Mouse (Mus musculus) myocyte (in vitro differentiated cells): ENCODE results near the gene Tox2.

Experiments used
- CEBPB ChIP-seq: IDR thresholded peaks from 2 replicates; pipeline ENCODE4 v1.6.1; 2011; ENCODE audit warnings: mild to moderate bottlenecking, moderate library complexity; ENCODE audit not compliant: poor library complexity, insufficient read depth, severe bottlenecking
- E2F4 ChIP-seq: IDR thresholded peaks from one replicate; pipeline ENCODE4 v1.6.1; 2011; ENCODE audit warnings: mild to moderate bottlenecking, control low read depth, moderate library complexity; ENCODE audit not compliant: insufficient read depth
- MAX ChIP-seq: IDR thresholded peaks from one replicate; pipeline ENCODE4 v1.6.1; 2011; ENCODE audit warnings: low read depth, mild to moderate bottlenecking, control low read depth
- MYOD1 ChIP-seq, 3 experiments: IDR thresholded peaks; one replicate each; pipeline ENCODE4 v1.6.1; 2011; ENCODE audit warnings: control low read depth in 2 of 3, low read depth in 2 of 3, mild to moderate bottlenecking in 2 of 3, moderate library complexity in 1 of 3; ENCODE audit not compliant: insufficient read length in 2 of 3, control insufficient read depth in 1 of 3
- MYOG ChIP-seq, 3 experiments: IDR thresholded peaks; one replicate each; pipeline ENCODE4 v1.6.1; 2011; ENCODE audit warnings: control low read depth in 2 of 3, low read depth in 2 of 3, mild to moderate bottlenecking in 2 of 3; ENCODE audit not compliant: insufficient read length in 2 of 3, control insufficient read depth in 1 of 3, insufficient read depth in 1 of 3
- POLR2A ChIP-seq: IDR thresholded peaks from one replicate; pipeline ENCODE4 v1.6.1; 2011; ENCODE audit warnings: low read depth, mild to moderate bottlenecking, control low read depth, moderate library complexity; ENCODE audit not compliant: insufficient read length
- POLR2AphosphoS2 ChIP-seq: IDR thresholded peaks from one replicate; pipeline ENCODE4 v1.6.1; 2011; ENCODE audit warnings: low read depth, control low read depth; ENCODE audit not compliant: insufficient read length
- REST ChIP-seq: IDR thresholded peaks from one replicate; pipeline ENCODE4 v1.6.1; 2011; ENCODE audit warnings: mild to moderate bottlenecking, control low read depth, moderate library complexity; ENCODE audit not compliant: insufficient read depth, insufficient read length
- TCF12 ChIP-seq: IDR thresholded peaks from one replicate; pipeline ENCODE4 v1.6.1; 2011; ENCODE audit warnings: mild to moderate bottlenecking, control low read depth; ENCODE audit not compliant: poor library complexity, insufficient read depth, severe bottlenecking
- TCF3 ChIP-seq: IDR thresholded peaks from one replicate; pipeline ENCODE4 v1.6.1; 2011; ENCODE audit warnings: low read depth, control low read depth; ENCODE audit not compliant: insufficient read length
- USF1 ChIP-seq: IDR thresholded peaks from one replicate; pipeline ENCODE4 v1.6.1; 2011; ENCODE audit warnings: low read depth, mild to moderate bottlenecking, control low read depth, moderate library complexity

DNA sequence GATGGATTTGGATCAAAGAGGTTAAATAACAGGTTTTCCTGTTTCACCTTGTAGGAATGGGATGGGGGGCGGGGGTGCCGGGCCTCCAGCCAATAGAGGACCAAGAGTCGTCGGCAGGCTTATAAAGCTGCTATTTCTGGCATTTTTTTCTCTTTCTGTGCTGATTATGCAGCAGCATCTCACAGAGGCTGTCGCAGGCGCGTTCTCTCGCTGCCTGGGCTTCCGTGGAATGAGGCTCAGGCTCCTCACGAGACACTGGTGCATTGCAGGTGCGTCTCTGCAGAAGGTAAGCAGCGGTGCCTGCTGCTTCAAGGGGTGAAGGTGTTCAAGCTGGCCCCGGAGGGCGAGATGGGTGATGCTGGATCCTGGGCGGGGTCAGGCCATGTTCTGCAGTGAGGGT is 22.4 kb downstream of the Tox2 start:
- TF ChIP-seq MYOD1 (IDR thresholded peaks at IDR 0.05; ENCODE audit: control insufficient read depth in 1 of 3, insufficient read length in 2 of 3, low read depth in 2 of 3) (no peak), POLR2A (no peak), TCF12 (no peak), MYOG (IDR thresholded peaks at IDR 0.05; ENCODE audit: control insufficient read depth in 1 of 3, insufficient read depth in 1 of 3, insufficient read length in 2 of 3, low read depth in 2 of 3) (no peak), MAX (no peak), USF1 (no peak), REST (no peak), E2F4 (no peak), POLR2AphosphoS2 (no peak), TCF3 (no peak), CEBPB (no peak)
